Mouse (Mus musculus): ENCODE results near the gene Orai3. TPM values are rescaled to one million over a fixed set of nuclear protein-coding genes. Genes with fewer than 3 reads are reported as not detected.

Gene Orai3
- polyA plus RNA-seq (2012; rRNA removed): 9.1 and 11.1 TPM in 2 replicates

DNA sequence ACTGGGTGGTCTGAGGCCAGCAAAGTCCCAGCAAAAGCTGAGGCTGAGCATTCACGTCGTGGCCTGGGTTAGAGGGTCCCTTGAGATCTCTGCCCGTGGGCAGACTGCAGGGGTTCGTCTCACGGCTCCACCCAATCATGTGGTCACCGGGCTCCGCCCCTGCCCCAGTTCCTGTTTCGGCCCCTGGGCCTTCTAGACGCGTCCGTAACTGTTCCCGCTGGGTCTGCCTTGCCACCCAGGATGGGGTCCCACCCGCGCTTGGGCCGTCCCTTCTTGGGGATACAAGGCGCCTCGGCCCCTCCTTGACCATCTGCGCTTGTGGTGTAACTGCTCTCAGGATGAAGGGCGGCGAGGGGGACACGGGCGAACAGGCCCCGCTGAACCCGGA lies at the start of gene Orai3:
Gene Orai3 (plus strand): TSS at position 165 of the 388 bp plus-strand sequence.

GRCm38 (mm10) chr7:127732066-127732465 lies 37.5 kb upstream of the Orai3 start, which contains the start of gene Ctf2:
Gene Ctf2 (minus strand): TSS chr7:127732166.

DNA sequence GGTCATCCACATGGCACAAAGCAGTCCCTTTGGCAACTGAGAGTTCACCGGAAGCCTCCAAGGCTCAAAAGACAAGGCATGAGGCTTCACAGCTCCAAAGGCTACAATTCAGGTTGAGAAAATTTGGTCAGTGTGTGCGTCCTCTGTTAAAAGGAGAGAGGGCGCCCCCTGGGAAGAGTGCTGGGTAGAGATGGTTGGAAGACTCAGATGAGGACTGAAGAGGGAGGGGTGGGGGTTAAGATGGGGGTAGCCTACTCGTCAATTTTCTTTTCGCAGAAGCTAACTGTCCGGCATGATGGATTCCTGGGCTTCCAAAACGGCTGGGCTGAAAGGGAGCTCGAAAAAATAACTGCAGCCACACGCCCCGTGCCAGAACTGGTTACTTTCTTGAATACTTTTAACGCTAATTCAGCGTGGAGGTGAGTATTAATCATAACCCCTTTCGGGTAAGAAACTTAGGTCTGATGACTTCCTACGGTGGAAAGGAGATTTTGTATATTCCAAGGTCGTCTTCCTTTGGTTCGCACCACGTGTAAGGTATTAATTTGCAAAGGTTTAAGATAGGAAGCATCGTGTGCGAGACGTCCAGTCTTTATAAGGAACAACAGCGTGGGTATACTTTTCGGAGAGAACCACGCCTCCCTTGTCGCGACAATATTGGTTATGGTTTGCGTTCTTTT lies 25.1 kb upstream of the Orai3 start, which contains the start of gene Fbxl19:
Gene Fbxl19 (plus strand): TSS at position 178 of the 680 bp plus-strand sequence.

DNA sequence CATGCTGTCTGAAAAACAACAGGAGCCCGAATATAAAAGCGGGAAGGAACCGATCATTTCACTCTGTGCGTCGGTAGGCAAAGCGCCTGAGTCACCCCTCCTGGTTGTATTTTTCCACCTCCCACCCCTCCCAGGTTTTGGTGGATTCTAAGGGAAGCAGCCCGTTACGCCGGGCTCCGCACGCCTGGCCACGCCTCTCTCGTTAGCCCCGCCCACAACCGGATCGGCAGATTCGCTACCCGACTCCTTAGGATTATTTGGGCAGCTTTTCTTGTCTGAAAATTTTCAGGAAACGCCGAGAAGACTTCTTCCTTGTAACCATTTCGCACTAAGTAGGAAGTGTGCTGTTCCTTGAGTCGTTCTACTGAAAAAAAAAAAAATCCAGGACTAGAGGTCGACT lies 6.8 kb downstream of the Orai3 start, which contains the start of gene Setd1a:
Gene Setd1a (plus strand): TSS at position 245 of the 400 bp plus-strand sequence.

GRCm38 (mm10) chr7:127785308-127785707 lies 15.7 kb downstream of the Orai3 start, which contains the start of gene Gm49388:
Gene Gm49388 (plus strand): TSS chr7:127785608.

GRCm38 (mm10) chr7:127800435-127801009 lies 30.9 kb downstream of the Orai3 start, which contains the start of gene Hsd3b7:
Gene Hsd3b7 (plus strand): TSS chr7:127800604.

GRCm38 (mm10) chr7:127824176-127824871 lies 54.7 kb downstream of the Orai3 start, which contains the start of the genes Stx4a and Stx1b:
Gene Stx4a (plus strand): TSS chr7:127824294.
Gene Stx1b (minus strand): TSS chr7:127824549.

Other genes starting within 250 kb of the Orai3 start
- 1.3 and 2.7 TPM in 2 replicates for gene Tmem265, start 208.4 kb upstream of the Orai3 start, polyA plus RNA-seq (2012; rRNA removed)
- 111 and 112 TPM in 2 replicates for gene Phkg2, start 196.5 kb upstream of the Orai3 start, polyA plus RNA-seq (2012; rRNA removed)
- 13.5 TPM in 2 replicates for gene Ccdc189, start 181.2 kb upstream of the Orai3 start, polyA plus RNA-seq (2012; rRNA removed)
- gene Rnf40, start 181.0 kb upstream of the Orai3 start, polyA plus RNA-seq (2012; rRNA removed): 46.9 and 49.5 TPM in 2 replicates
- gene Zfp629, start 154.0 kb upstream of the Orai3 start, polyA plus RNA-seq (2012; rRNA removed): 28.9 and 29.8 TPM in 2 replicates
- 55.6 and 57.5 TPM in 2 replicates for gene Bcl7c, start 60.9 kb upstream of the Orai3 start, polyA plus RNA-seq (2012; rRNA removed)
- gene Ctf1, start 57.1 kb upstream of the Orai3 start, polyA plus RNA-seq (2012; rRNA removed): 10.1 and 11.8 TPM in 2 replicates
- gene Ctf2, start 37.6 kb upstream of the Orai3 start, polyA plus RNA-seq (2012; rRNA removed): not detected in 2 replicates
- 122 and 135 TPM in 2 replicates for gene Fbxl19, start 25.3 kb upstream of the Orai3 start, polyA plus RNA-seq (2012; rRNA removed)
- gene Setd1a, start 6.9 kb downstream of the Orai3 start, polyA plus RNA-seq (2012; rRNA removed): 9.1 and 11.1 TPM in 2 replicates
- 0.20 and 0.35 TPM in 2 replicates for gene Gm49388, start 15.8 kb downstream of the Orai3 start, polyA plus RNA-seq (2012; rRNA removed)
- gene Hsd3b7, start 30.8 kb downstream of the Orai3 start, polyA plus RNA-seq (2012; rRNA removed): 12.5 and 14.7 TPM in 2 replicates
- gene Stx4a, start 54.5 kb downstream of the Orai3 start, polyA plus RNA-seq (2012; rRNA removed): 43.4 and 52.4 TPM in 2 replicates
- gene Stx1b, start 54.7 kb downstream of the Orai3 start, polyA plus RNA-seq (2012; rRNA removed): 104 and 129 TPM in 2 replicates
- gene Zfp646, start 106.4 kb downstream of the Orai3 start, polyA plus RNA-seq (2012; rRNA removed): 16.3 and 17.3 TPM in 2 replicates
- gene Zfp668, start 107.0 kb downstream of the Orai3 start, polyA plus RNA-seq (2012; rRNA removed): 14.1 and 18.4 TPM in 2 replicates
- 2.9 and 3.0 TPM in 2 replicates for gene Prss53, start 121.2 kb downstream of the Orai3 start, polyA plus RNA-seq (2012; rRNA removed)
- gene Gm21974, start 125.6 kb downstream of the Orai3 start, polyA plus RNA-seq (2012; rRNA removed): not detected in 2 replicates
- gene Vkorc1, start 125.8 kb downstream of the Orai3 start, polyA plus RNA-seq (2012; rRNA removed): 68.8 and 78.8 TPM in 2 replicates
- 44.6 and 48.7 TPM in 2 replicates for gene Bckdk, start 134.3 kb downstream of the Orai3 start, polyA plus RNA-seq (2012; rRNA removed)
- gene Kat8, start 142.7 kb downstream of the Orai3 start, polyA plus RNA-seq (2012; rRNA removed): 48.7 and 49.7 TPM in 2 replicates
- 0.57 and 1.2 TPM in 2 replicates for gene Prss8, start 160.3 kb downstream of the Orai3 start, polyA plus RNA-seq (2012; rRNA removed)
- 14.2 and 14.7 TPM in 2 replicates for gene Prss36, start 176.9 kb downstream of the Orai3 start, polyA plus RNA-seq (2012; rRNA removed)
- gene Fus, start 197.6 kb downstream of the Orai3 start, polyA plus RNA-seq (2012; rRNA removed): 556 and 596 TPM in 2 replicates
- gene Pycard, start 224.1 kb downstream of the Orai3 start, polyA plus RNA-seq (2012; rRNA removed): 4.5 and 7.3 TPM in 2 replicates
- gene Trim72, start 234.1 kb downstream of the Orai3 start, polyA plus RNA-seq (2012; rRNA removed): 0.53 and 3.0 TPM in 2 replicates